Comparison of ENCODE assay signal across 19 mouse cellular contexts in the genomic region with DNA sequence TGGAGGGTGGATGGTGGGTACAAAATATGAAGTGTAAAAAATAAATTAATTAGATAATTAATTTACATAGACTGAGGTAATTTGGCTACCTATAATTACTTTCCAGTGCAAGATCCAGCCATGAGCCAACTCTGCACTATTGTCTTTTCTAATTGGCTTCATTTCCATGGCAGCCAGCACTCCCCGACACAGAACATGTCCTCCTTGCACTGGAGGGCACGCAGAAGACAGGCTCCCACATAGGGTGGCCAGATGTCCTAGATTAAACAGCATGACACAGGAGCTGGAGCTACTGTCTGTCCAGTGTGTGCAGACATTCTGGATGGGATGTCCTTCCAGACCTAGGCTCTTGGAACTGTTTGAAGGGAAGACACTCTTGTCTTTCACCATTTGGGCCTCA.
"Had no signal": no experiment of that assay in that cellular context is flagged by ENCODE, and none has a peak within 500 bp of the region (broad histone marks: within the 10 kb centered on the region; RNA-seq: fewer than 3 reads in every experiment).

No protein-coding gene starts in this region.

- H3K9me3 ChIP-seq: limb, embryonic 12.5 days; limb, embryonic 15.5 days; midbrain, embryonic 12.5 days; stomach, embryonic 15.5 days had no signal

- H3K27me3 ChIP-seq: limb, embryonic 12.5 days; limb, embryonic 15.5 days; midbrain, embryonic 12.5 days; stomach, embryonic 15.5 days had no signal

- H3K4me2 ChIP-seq: limb, embryonic 12.5 days; limb, embryonic 15.5 days; liver, embryonic 11.5 days; lung, embryonic 14.5 days; midbrain, embryonic 12.5 days; stomach, embryonic 15.5 days had no signal

- H3K9ac ChIP-seq: limb, embryonic 12.5 days; limb, embryonic 15.5 days; liver, embryonic 14.5 days; liver, postnatal 0 days; lung, embryonic 14.5 days; midbrain, embryonic 12.5 days; stomach, embryonic 15.5 days had no signal

- ATAC-seq: liver, postnatal 0 days; lung, postnatal 0 days had no signal

- H3K4me1 ChIP-seq: limb, embryonic 12.5 days; limb, embryonic 15.5 days; midbrain, embryonic 12.5 days; stomach, embryonic 15.5 days had no signal

- H3K36me3 ChIP-seq: limb, embryonic 12.5 days; limb, embryonic 15.5 days; midbrain, embryonic 12.5 days; stomach, embryonic 15.5 days had no signal

- H3K27ac ChIP-seq: kidney, postnatal 0 days; limb, embryonic 12.5 days; limb, embryonic 15.5 days; liver, embryonic 14.5 days; macrophage; midbrain, embryonic 12.5 days; stomach, embryonic 15.5 days had no signal

- DNase-seq: kidney, adult 2 months; kidney, postnatal 25 days; left cerebral cortex, postnatal 4 days; liver, postnatal 0 days; lung, embryonic 14.5 days; right cerebral cortex, postnatal 25 days; spleen, adult 18-20 months; thymus, adult 2 months; thymus, postnatal 14 days; thymus, postnatal 4 days had no signal

- H3K4me3 ChIP-seq: limb, embryonic 12.5 days; limb, embryonic 15.5 days; midbrain, embryonic 12.5 days; stomach, embryonic 15.5 days had no signal
